Mouse (Mus musculus) intestine, embryonic 16.5 days (tissue): ENCODE measurements around the gene Gm20388. TPM values are rescaled to one million over a fixed set of nuclear protein-coding genes. Genes with fewer than 3 reads are reported as not detected.

ENCODE experiments used
- ATAC-seq: fragments of 200-750 bp; cut with Nextera tagmentation; 2 replicates; pipeline ENCODE4 v1.8.0; 2017; ENCODE audit warnings: moderate TSS enrichment, moderate library complexity
- H3K27ac ChIP-seq: fragments of 300-500 bp; sonication (generic); 2 replicates; pipeline ENCODE4 v1.5.1; 2014; ENCODE audit warnings: mild to moderate bottlenecking, low read length
- H3K27me3 ChIP-seq: fragments of 300-500 bp; sonication (generic); replicated peaks from 2 replicates; pipeline ENCODE4 v1.6.1; 2014; ENCODE audit warnings: low read length, control low read depth, mixed read lengths; ENCODE audit not compliant: control insufficient read depth, insufficient read depth
- H3K36me3 ChIP-seq: fragments of 300-500 bp; sonication (generic); 2 replicates; pipeline ENCODE4 v1.6.1; 2014; ENCODE audit warnings: low read length, control low read depth; ENCODE audit not compliant: control insufficient read depth, insufficient read depth
- H3K4me1 ChIP-seq: fragments of 300-500 bp; sonication (generic); 2 replicates; pipeline ENCODE4 v1.6.1; 2014; ENCODE audit warnings: low read length, control low read depth, mixed read lengths; ENCODE audit not compliant: control insufficient read depth, insufficient read depth
- H3K4me2 ChIP-seq: fragments of 300-500 bp; sonication (generic); 2 replicates; pipeline ENCODE4 v1.6.1; 2014; ENCODE audit warnings: low read depth, low read length, control low read depth
- H3K4me3 ChIP-seq: fragments of 300-500 bp; sonication (generic); 2 replicates; pipeline ENCODE4 v1.5.1; 2014; ENCODE audit warnings: mild to moderate bottlenecking, low read length
- H3K9ac ChIP-seq: fragments of 300-500 bp; sonication (generic); 2 replicates; pipeline ENCODE4 v1.6.1; 2014; ENCODE audit warnings: low read depth, low read length
- H3K9me3 ChIP-seq: fragments of 300-500 bp; sonication (generic); 2 replicates; pipeline ENCODE4 v1.6.1; 2016; ENCODE audit warnings: low read length, control low read depth; ENCODE audit not compliant: control insufficient read depth
- WGBS: fragments of 180-500 bp; shearing (Covaris S2); extraction: QIAGEN DNeasy Blood & Tissue Kit; methylation state at CpG from one replicate; pipeline ENCODE4 v1.1.7; 2014; 5-methylcytosine and 5-hydroxymethylcytosine counted together
- polyA plus RNA-seq: library from polyadenylated mRNA; unstranded; fragments of >200 nt; fragmentation: Nextera tagmentation; extraction: Ambion mirVana; gene quantifications from 2 replicates; pipeline ENCODE4 v1.2.1, GENCODE M21; 2015

Gm20388 gene
- polyA plus RNA-seq, 1 experiment from 2014 or later: 5.8 TPM

DNA sequence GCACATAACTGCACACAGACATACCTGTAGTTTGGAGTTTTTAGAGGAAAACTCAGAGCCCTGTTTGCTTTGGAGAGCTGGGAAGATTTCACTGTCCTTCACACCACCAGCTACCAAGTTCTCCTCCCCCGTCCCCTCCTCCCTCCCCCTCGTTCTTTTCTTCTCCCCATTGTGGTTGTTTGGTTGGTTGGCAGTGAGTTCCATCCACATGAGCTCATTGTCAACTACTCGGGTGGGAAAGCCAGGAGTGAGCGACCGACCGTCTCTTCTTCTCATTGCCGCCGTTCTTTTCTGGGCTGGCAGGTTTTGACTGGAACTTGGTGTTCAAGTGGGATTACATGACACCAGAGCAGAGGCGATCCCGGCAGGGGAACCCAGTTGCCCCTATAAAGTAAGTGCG, 4421.1 kb downstream of the Gm20388 start:
- H3K9ac ChIP-seq: no peak overlapping the region
- H3K27ac ChIP-seq: no peak overlapping the region
- no peak overlapping the region for H3K4me3 ChIP-seq
- no peak for ATAC-seq
- H3K4me1 ChIP-seq: no peaks in the 10 kb centered on the region
- H3K9me3 ChIP-seq: no peaks in the 10 kb centered on the region
- H3K27me3 ChIP-seq: no peaks in the 10 kb centered on the region
- 77% methylated on average over 11 of the region's 11 CpGs for WGBS
- H3K36me3 ChIP-seq: peaks cover 6% of the 10 kb centered on the region; the same call in 1 of the 2 replicates
- H3K4me2 ChIP-seq: no peak overlapping the region

DNA sequence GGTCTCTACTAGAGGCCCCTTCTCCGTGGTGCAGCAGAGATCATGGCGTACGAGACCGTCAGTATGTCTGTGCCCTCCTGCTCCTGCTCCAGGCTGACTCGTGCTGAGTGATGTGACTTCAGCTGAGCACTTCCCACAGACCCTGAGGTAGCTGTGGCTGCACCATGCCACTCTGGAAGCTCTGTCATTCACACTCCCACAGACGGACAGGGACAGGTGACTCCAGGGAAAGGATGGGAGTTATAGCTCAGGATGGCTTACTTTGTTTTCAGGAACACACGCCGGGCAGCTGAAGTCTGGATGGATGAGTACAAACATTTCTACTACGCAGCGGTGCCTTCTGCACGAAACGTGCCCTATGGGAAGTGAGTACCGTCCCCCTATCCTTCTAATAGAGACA, 4425.7 kb downstream of the Gm20388 start:
- no peak overlapping the region for H3K27ac ChIP-seq
- H3K4me1 ChIP-seq: no peaks in the 10 kb centered on the region
- 95% methylated on average over 13 of the region's 13 CpGs for WGBS
- H3K9me3 ChIP-seq: no peaks in the 10 kb centered on the region
- H3K4me3 ChIP-seq: no peak overlapping the region
- H3K4me2 ChIP-seq: no peak overlapping the region
- no peak for ATAC-seq
- peaks cover 11% of the 10 kb centered on the region for H3K36me3 ChIP-seq
- no peak overlapping the region for H3K9ac ChIP-seq
- no peaks in the 10 kb centered on the region for H3K27me3 ChIP-seq

DNA sequence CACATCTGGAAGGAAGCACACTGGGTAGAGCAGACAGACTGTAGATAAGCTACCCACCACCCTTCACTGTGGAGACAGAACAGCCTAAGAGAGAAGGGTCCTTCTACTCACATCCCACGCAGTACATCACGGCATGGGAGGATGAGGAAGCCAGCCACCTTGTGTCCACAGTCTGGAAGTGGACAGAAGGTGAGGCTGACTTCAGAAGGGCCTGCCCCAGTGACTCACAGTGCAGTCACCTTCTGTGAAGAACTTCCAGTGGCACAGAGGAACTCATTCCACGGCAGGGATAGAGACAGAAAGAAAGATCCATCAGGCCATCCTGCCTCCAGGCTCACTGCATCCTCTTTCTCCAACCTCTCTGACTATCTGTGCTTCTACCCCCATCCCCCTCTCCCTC, 4429.1 kb downstream of the Gm20388 start:
- Histone ChIP-seq H3K27ac (no peak overlapping the region), H3K27me3 (no peaks in the 10 kb centered on the region), H3K4me3 (no peak overlapping the region), H3K9me3 (no peaks in the 10 kb centered on the region), H3K4me1 (peaks cover 6% of the 10 kb centered on the region), H3K36me3 (peaks cover 6% of the 10 kb centered on the region), H3K9ac (no peak overlapping the region), H3K4me2 (no peak overlapping the region)
- no peak for ATAC-seq
- WGBS: 88% methylated on average over 3 of the region's 3 CpGs

DNA sequence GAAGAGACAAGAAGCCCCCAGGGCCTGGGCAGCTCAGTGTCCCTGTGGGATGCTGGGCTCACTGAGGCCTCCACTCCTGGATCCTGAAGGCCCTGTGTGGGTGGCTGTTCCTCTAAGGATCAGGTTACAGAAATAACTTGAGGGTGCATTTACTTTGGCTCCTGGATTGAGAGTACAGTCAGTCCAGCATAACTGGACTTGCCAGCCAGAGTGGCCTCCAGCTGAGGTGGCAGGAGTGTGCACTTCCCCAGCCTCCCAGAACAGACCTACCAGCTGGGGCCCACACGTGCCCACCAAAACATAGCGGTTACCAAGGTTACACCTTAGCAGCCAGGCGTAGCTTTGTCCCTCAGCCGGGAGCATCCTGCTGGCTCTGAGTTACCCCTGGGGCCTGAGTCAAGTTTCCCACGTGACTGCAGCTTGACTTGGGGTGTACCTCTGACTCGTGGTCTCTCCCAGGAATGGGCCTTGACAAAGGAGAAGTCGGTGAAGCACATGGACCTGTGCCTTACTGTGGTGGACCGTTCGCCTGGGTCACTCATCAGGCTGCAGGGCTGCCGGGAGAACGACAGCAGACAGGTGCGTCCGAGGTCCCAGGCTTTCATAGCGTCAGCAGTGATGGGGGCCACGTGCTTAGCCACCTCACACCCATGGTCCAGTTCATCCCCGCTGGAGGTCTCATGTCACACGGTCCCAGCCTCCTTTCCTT, 4429.9 kb downstream of the Gm20388 start:
- peaks cover 5% of the 10 kb centered on the region for H3K36me3 ChIP-seq

DNA sequence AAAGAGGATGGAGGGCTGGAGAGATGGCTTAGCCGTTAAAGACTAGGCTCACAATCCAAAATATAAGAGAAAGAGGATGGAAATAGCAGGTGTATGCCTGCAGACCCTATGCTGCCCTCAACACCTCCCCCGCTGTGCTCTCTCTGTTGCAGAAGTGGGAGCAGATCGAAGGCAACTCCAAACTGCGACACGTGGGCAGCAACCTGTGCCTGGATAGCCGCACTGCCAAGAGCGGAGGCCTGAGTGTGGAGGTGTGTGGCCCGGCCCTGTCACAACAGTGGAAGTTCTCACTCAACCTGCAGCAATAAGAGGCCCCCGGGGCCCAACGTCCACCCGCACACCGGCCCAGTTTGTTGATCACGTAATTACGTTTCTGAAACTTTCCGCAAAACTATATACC, 4432.5 kb downstream of the Gm20388 start:
- H3K27ac ChIP-seq: no peak overlapping the region
- WGBS: 93% methylated on average over 15 of the region's 15 CpGs
- H3K4me2 ChIP-seq: no peak overlapping the region
- H3K4me3 ChIP-seq: no peak overlapping the region
- no peaks in the 10 kb centered on the region for H3K9me3 ChIP-seq
- H3K4me1 ChIP-seq: peaks cover 8% of the 10 kb centered on the region
- ATAC-seq: no peak
- H3K36me3 ChIP-seq: peaks cover 5% of the 10 kb centered on the region
- H3K27me3 ChIP-seq: no peaks in the 10 kb centered on the region
- no peak overlapping the region for H3K9ac ChIP-seq

More for the DNA sequence above, 4429.9 kb downstream of the Gm20388 start:
- ATAC-seq: no peak
- WGBS: 80% methylated on average over 17 of the region's 17 CpGs
- H3K4me1 ChIP-seq: peaks cover 8% of the 10 kb centered on the region
- H3K4me3 ChIP-seq: no peak overlapping the region
- no peaks in the 10 kb centered on the region for H3K27me3 ChIP-seq
- no peak overlapping the region for H3K27ac ChIP-seq
- H3K4me2 ChIP-seq: no peak overlapping the region
- no peaks in the 10 kb centered on the region for H3K9me3 ChIP-seq
- no peak overlapping the region for H3K9ac ChIP-seq

DNA sequence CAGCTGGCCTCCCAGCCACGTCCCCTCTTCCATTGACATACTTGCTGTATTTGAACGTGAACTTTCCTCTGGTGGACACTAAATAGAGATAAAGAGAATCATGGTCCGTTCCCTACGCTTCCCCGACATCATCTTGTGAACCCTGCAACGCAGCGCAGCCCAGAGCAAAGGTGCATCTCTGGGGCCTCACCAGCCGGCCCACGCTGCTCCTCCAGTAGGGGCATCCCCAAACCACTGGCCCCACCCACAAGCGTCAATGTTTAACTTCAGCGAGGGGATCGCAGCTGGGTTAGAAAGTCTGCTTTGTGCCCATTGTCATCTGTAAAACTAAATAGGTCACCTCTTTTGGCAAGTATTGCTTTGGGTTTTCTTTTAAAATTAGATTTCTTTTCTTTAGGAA, 4433.4 kb downstream of the Gm20388 start:
- peak; percentile 65 for ATAC-seq
- no peak overlapping the region for H3K27ac ChIP-seq
- H3K4me2 ChIP-seq: no peak overlapping the region
- H3K9ac ChIP-seq: no peak overlapping the region
- H3K4me3 ChIP-seq: no peak overlapping the region
- H3K9me3 ChIP-seq: no peaks in the 10 kb centered on the region
- 62% methylated on average over 12 of the region's 12 CpGs for WGBS
- H3K27me3 ChIP-seq: no peaks in the 10 kb centered on the region
- peaks cover 2% of the 10 kb centered on the region; the same call in 1 of the 2 replicates for H3K36me3 ChIP-seq
- H3K4me1 ChIP-seq: peaks cover 8% of the 10 kb centered on the region

DNA sequence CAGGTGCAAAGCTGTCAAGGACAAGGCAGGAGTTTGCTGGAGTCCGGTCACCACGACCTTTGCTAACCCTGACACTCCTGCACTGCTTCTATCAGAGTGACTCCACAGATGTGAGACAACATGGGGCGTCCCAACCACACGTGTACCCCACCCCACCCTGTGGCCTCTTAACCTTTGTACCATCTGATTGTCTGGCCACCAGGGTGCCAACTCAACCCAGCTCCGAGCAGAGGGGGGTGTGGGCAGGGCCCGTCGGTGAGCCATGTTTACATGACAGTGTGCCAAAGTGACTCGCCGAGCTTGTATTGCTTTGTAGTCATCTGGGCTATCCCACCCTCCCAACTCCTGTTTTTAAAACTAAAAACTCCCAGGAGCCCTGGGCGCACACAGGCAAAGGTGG, 4434.5 kb downstream of the Gm20388 start:
- H3K9me3 ChIP-seq: no peaks in the 10 kb centered on the region
- H3K4me3 ChIP-seq: no peak overlapping the region
- WGBS: 74% methylated on average over 10 of the region's 10 CpGs
- no peak for ATAC-seq
- peaks cover 8% of the 10 kb centered on the region for H3K4me1 ChIP-seq
- peaks cover 2% of the 10 kb centered on the region; the same call in 1 of the 2 replicates for H3K36me3 ChIP-seq
- H3K27ac ChIP-seq: no peak overlapping the region
- H3K4me2 ChIP-seq: no peak overlapping the region
- no peaks in the 10 kb centered on the region for H3K27me3 ChIP-seq
- H3K9ac ChIP-seq: no peak overlapping the region

DNA sequence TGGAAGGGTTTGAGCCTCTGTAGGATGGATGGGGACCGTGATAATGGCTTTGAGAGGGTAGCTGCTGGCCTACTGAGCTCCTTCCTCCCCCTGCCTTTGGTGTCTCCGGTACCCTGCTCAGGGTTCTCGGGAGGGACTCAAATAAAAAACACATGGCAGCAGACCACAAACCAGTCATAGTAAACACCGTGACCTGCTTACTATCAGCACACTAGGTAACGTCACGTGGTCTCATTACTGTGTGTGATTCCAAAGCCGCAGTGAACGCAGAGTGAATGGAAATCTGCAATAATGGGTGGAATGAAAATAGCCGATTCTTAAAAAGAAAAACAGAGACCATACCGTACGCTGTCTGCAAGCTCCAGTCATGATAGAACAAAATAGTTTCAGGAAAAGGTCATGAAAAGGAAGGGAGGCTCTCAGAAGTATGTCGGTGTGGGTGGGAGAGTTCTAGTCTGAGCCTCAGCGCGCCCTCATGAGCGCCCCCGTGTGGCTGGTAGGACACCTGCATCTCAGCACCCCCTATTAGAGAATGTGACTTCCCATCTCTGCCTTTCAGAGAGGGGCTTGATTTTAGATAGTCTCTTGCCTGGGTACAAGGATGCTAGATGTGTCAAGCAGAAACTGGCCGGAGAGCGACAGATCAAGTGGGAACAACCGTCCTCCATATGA, 4436.3 kb downstream of the Gm20388 start:
- Histone ChIP-seq H3K36me3 (no peaks in the 10 kb centered on the region; the same call in 1 of the 2 replicates), H3K27ac (no peak overlapping the region), H3K27me3 (no peaks in the 10 kb centered on the region), H3K4me2 (no peak overlapping the region), H3K9ac (no peak overlapping the region), H3K4me3 (no peak overlapping the region), H3K4me1 (peaks cover 8% of the 10 kb centered on the region), H3K9me3 (no peaks in the 10 kb centered on the region)
- WGBS: 43% methylated on average over 19 of the region's 19 CpGs
- no peak for ATAC-seq

DNA sequence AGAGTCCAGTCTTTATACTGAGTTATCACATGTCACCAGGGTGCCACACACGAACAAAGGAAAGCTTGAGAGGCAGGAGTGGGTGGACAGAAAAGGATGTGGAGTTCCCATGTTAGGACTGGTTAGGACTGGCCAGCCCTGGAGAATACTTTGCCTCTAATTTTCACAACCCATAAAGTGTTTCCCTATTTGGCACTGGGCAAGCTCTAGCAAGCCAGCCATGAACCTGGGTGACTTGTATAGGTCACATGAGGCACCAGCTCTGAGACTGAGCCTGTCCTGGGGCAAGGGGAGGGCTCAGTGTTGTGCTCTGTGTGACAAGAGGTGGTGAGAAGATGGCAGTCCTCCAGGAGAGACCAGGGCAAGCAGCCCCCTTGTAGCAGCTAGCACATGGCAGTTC, 4437.4 kb downstream of the Gm20388 start:
- H3K4me2 ChIP-seq: no peak overlapping the region
- no peaks in the 10 kb centered on the region for H3K27me3 ChIP-seq
- ATAC-seq: no peak
- H3K27ac ChIP-seq: no peak overlapping the region
- H3K9ac ChIP-seq: no peak overlapping the region
- H3K4me3 ChIP-seq: no peak overlapping the region
- 61% methylated on average over 1 of the region's 1 CpGs for WGBS
- no peaks in the 10 kb centered on the region; the same call in 1 of the 2 replicates for H3K36me3 ChIP-seq
- no peaks in the 10 kb centered on the region for H3K9me3 ChIP-seq
- peaks cover 8% of the 10 kb centered on the region for H3K4me1 ChIP-seq
